37 mouse cellular contexts compared by ENCODE assay signal in genomic region chr8:85090856-85091255, GRCm38 (mm10). TPM values are rescaled to one million over a fixed set of nuclear protein-coding genes. Genes with fewer than 3 reads are reported as not detected.
"Had no signal": no experiment of that assay in that cellular context is flagged by ENCODE, and none has a peak within 500 bp of the region (broad histone marks: within the 10 kb centered on the region; RNA-seq: fewer than 3 reads in every experiment).

No protein-coding gene starts in this region.

- H3K9me3 ChIP-seq: heart, embryonic 13.5 days; heart, embryonic 15.5 days; hindbrain, embryonic 10.5 days; hindbrain, embryonic 12.5 days; intestine, embryonic 15.5 days; limb, embryonic 10.5 days; limb, embryonic 12.5 days; liver, embryonic 13.5 days had no signal

- ATAC-seq: forebrain, embryonic 16.5 days; hindbrain, embryonic 16.5 days; inflammation-experienced regulatory T-cells, adult 6 months; intestine, embryonic 15.5 days; intestine, postnatal 0 days had no signal

- H3K27ac ChIP-seq: gastrocnemius, adult 2 months; heart, embryonic 13.5 days; heart, embryonic 15.5 days; hindbrain, embryonic 10.5 days; hindbrain, embryonic 12.5 days; hindbrain, embryonic 14.5 days; intestine, embryonic 15.5 days; left cerebral cortex, adult 2 months; limb, embryonic 10.5 days; limb, embryonic 12.5 days; liver, embryonic 13.5 days had no signal

- H3K4me3 ChIP-seq: gastrocnemius, adult 2 months; heart, embryonic 13.5 days; heart, embryonic 15.5 days; hindbrain, embryonic 10.5 days; hindbrain, embryonic 12.5 days; intestine, embryonic 15.5 days; left cerebral cortex, adult 2 months; limb, embryonic 10.5 days; limb, embryonic 12.5 days; liver, embryonic 13.5 days had no signal

- H3K9ac ChIP-seq: heart, embryonic 13.5 days; heart, embryonic 15.5 days; hindbrain, embryonic 12.5 days; hindbrain, embryonic 14.5 days; intestine, embryonic 15.5 days; limb, embryonic 12.5 days; liver, embryonic 13.5 days had no signal

- H3K4me2 ChIP-seq: heart, embryonic 11.5 days; heart, embryonic 13.5 days; heart, embryonic 15.5 days; hindbrain, embryonic 12.5 days; hindbrain, embryonic 14.5 days; intestine, embryonic 15.5 days; limb, embryonic 12.5 days; liver, embryonic 13.5 days had no signal

- DNase-seq: gastrocnemius, adult 2 months; gastrocnemius, postnatal 10 days; gastrocnemius, postnatal 25 days; heart, postnatal 4 days; kidney, adult 18-20 months; kidney, adult 8-10 months; kidney, postnatal 10 days; kidney, postnatal 25 days; kidney, postnatal 4 days; layer of hippocampus, adult 9-11 months; liver, embryonic 13.5 days had no signal

- H3K4me1 ChIP-seq: heart, embryonic 13.5 days; heart, embryonic 15.5 days; hindbrain, embryonic 12.5 days; intestine, embryonic 15.5 days; limb, embryonic 12.5 days had no signal

- H3K27me3 ChIP-seq: heart, embryonic 13.5 days; heart, embryonic 15.5 days; hindbrain, embryonic 12.5 days; intestine, embryonic 15.5 days; limb, embryonic 12.5 days; liver, embryonic 13.5 days had no signal

RNA-seq across cellular contexts. Expression of gene Gm5741, which starts 23.1 kb away (rescaled TPM):
- total RNA-seq: gastrocnemius, adult 2 months; gastrocnemius, postnatal 10 days; gastrocnemius, postnatal 25 days; gastrocnemius, postnatal 4 days; granulocyte monocyte progenitor cell, adult 5-6 weeks; heart, adult 8-10 months; heart, postnatal 25 days; heart, postnatal 4 days; layer of hippocampus, adult 18-20 months; layer of hippocampus, adult 8-10 months; layer of hippocampus, postnatal 14 days; left cerebral cortex, adult 2 months; left cerebral cortex, postnatal 14 days; left cerebral cortex, postnatal 36 days; liver, adult 2 months had no signal
- polyA plus RNA-seq: frontal cortex, adult 2 months; heart, embryonic 11.5 days; heart, embryonic 15.5 days; heart, postnatal 0 days; hindbrain, embryonic 14.5 days; intestine, embryonic 15.5 days; limb, embryonic 10.5 days; limb, embryonic 12.5 days; liver, adult 2 months; liver, embryonic 13.5 days had no signal
